Mouse (Mus musculus) cerebellum, adult 2 months (tissue): ENCODE data around the gene Gm10190. TPM values are rescaled to one million over a fixed set of nuclear protein-coding genes. Genes with fewer than 3 reads are reported as not detected.

Experiments
- DNase-seq, 2 experiments: peaks; one replicate each; pipeline ENCODE4 v3.0.0; 2021
- H3K27ac ChIP-seq: fragments of 200-500 bp; 2 replicates; pipeline ENCODE4 v1.5.1; 2012; ENCODE audit warnings: low read length, control low read depth, inconsistent platforms; ENCODE audit not compliant: insufficient read depth
- H3K27me3 ChIP-seq: fragments of 200-500 bp; 2 replicates; pipeline ENCODE4 v1.6.1; 2012; ENCODE audit warnings: inconsistent platforms, mild to moderate bottlenecking, low read length, moderate library complexity; ENCODE audit not compliant: control insufficient read depth, insufficient read depth
- H3K4me1 ChIP-seq: fragments of 200-500 bp; 2 replicates; pipeline ENCODE4 v1.6.1; 2011; ENCODE audit warnings: low read length; ENCODE audit not compliant: control insufficient read depth, insufficient read depth
- H3K4me3 ChIP-seq: fragments of 200-500 bp; replicated peaks from 2 replicates; pipeline ENCODE3; 2011; ENCODE audit warnings: mild to moderate bottlenecking, low read depth, low read length, control low read depth; ENCODE audit not compliant: insufficient read depth
- CTCF ChIP-seq: fragments of 200-500 bp; IDR thresholded peaks from 2 replicates; pipeline ENCODE4 v1.5.1; 2011; ENCODE audit warnings: low read depth, mild to moderate bottlenecking, control low read depth, low read length, moderate library complexity, borderline replicate concordance; ENCODE audit not compliant: insufficient read depth
- POLR2A ChIP-seq: fragments of 200-500 bp; IDR thresholded peaks from 2 replicates; pipeline ENCODE4 v1.6.1; 2011; ENCODE audit warnings: low read length, control low read depth, borderline replicate concordance; ENCODE audit not compliant: insufficient read depth
- whole genome bisulfite sequencing: fragments of 180-500 bp; shearing (Covaris S2); methylation state at CpG from one replicate; pipeline ENCODE4 v1.1.7; 2018; 5-methylcytosine and 5-hydroxymethylcytosine counted together
- polyA plus RNA-seq: library from polyadenylated mRNA; depleted of rRNA; stranded (reverse); fragments of >200 nt; gene quantifications from 2 replicates; pipeline ENCODE4 v1.2.3, GENCODE M21; 2012

Gene Gm10190
- polyA plus RNA-seq, 1 experiment = not detected

GRCm38 (mm10) chr17:80373726-80374096 lies 370 bp upstream of the Gm10190 start:
- 17% methylated on average over 29 of the region's 29 CpGs for WGBS
- H3K4me3 ChIP-seq = peak overlapping the region; percentile 31
- no peak overlapping the region for H3K27ac ChIP-seq
- TF ChIP-seq POLR2A (no peak), CTCF (no peak)
- no peak for DNase-seq
- no peaks in the 10 kb centered on the region for H3K4me1 ChIP-seq
- no peaks in the 10 kb centered on the region for H3K27me3 ChIP-seq

- 68% methylated on average over 9 of the region's 9 CpGs for WGBS
- DNase-seq = no peak
- no peak overlapping the region for H3K4me3 ChIP-seq
- H3K4me1 ChIP-seq = no peaks in the 10 kb centered on the region
- no peak overlapping the region for H3K27ac ChIP-seq
- H3K27me3 ChIP-seq = no peaks in the 10 kb centered on the region
- TF ChIP-seq CTCF (no peak), POLR2A (no peak)
Measured at GRCm38 (mm10) chr17:80368606-80369005, 4.7 kb downstream of the Gm10190 start.

DNA sequence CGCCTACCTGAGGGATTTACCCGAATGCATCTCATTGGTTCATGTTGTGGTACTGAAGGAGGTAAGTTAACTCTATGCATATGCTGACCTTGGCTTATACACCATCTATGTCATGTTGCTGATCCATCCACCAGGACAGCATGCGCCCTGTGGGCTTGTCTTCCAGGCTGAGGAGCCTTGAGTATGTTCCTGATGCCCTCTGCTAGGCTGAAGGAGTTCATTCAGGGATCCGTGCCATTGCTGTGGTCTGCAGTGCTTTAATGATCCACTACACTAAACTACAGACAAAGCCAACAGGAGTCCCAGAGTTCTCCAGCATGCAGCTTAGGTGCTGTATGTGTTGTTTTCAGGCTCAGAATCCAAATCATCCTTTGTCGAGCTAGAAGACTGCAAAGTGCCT lies 6.1 kb downstream of the Gm10190 start:
- H3K4me3 ChIP-seq = no peak overlapping the region
- 87% methylated on average over 5 of the region's 5 CpGs for WGBS
- H3K27me3 ChIP-seq = no peaks in the 10 kb centered on the region
- no peaks in the 10 kb centered on the region for H3K4me1 ChIP-seq
- no peak for DNase-seq
- no peak overlapping the region for H3K27ac ChIP-seq
- no peak for TF ChIP-seq POLR2A
- no peak for TF ChIP-seq CTCF

GRCm38 (mm10) chr17:80360245-80360644 lies 13.1 kb downstream of the Gm10190 start:
- Histone ChIP-seq H3K27me3 (no peaks in the 10 kb centered on the region), H3K4me1 (no peaks in the 10 kb centered on the region), H3K4me3 (no peak overlapping the region), H3K27ac (no peak overlapping the region)
- TF ChIP-seq CTCF (no peak), POLR2A (no peak)
- WGBS = 91% methylated on average over 8 of the region's 8 CpGs
- no peak for DNase-seq

DNA sequence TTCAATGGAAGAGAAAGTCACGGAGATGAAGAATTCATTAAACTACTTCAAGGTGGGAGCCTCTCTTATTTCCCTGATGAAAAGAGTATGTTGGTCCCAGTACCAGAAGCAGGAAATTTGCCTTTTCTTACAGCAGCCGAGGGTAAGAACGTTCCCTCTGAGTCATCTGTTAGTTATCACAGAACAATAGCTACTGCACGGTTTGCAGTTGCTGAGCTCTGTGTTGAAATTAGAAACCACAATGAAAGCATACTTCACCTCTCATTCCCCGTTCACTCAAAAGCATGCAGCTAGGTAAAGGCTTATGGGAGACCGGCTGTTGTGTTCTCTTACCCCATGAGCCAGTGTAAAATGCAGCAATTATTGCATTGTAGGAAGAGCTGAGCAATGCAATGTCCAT lies 26.1 kb downstream of the Gm10190 start:
- no peak overlapping the region for H3K4me3 ChIP-seq
- DNase-seq = no peak
- TF ChIP-seq POLR2A = no peak
- TF ChIP-seq CTCF = no peak
- H3K27me3 ChIP-seq = no peaks in the 10 kb centered on the region
- no peaks in the 10 kb centered on the region for H3K4me1 ChIP-seq
- WGBS = 43% methylated on average over 6 of the region's 6 CpGs
- no peak overlapping the region for H3K27ac ChIP-seq

GRCm38 (mm10) chr17:80346591-80347125 lies 26.7 kb downstream of the Gm10190 start:
- no peak overlapping the region for H3K27ac ChIP-seq
- no peak for DNase-seq
- no peak overlapping the region for H3K4me3 ChIP-seq
- H3K27me3 ChIP-seq = no peaks in the 10 kb centered on the region
- TF ChIP-seq CTCF = no peak
- TF ChIP-seq POLR2A = no peak
- 26% methylated on average over 11 of the region's 11 CpGs for whole genome bisulfite sequencing
- H3K4me1 ChIP-seq = no peaks in the 10 kb centered on the region

DNA sequence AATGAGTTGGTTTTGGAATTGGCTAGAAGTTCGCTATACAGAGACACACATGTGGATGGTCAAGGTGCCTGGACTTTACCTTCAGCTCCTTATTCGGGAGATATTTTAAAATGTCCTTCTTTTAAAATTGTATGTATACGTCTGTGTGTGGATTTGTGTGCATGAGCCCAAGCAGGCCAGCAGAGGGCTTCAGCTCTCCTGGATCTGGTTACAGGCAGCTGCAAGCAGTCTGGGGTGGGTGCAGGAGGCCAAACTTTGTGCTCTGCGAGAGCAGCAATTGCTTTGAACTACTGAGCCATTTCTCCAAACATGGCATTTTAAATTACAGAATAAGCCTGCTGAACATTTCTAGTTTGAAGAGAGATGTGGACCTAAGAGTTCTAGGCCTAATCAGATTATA lies 28.1 kb downstream of the Gm10190 start:
- Histone ChIP-seq H3K4me1 (no peaks in the 10 kb centered on the region), H3K4me3 (no peak overlapping the region), H3K27me3 (no peaks in the 10 kb centered on the region), H3K27ac (no peak overlapping the region)
- no peak for DNase-seq
- no peak for TF ChIP-seq CTCF
- TF ChIP-seq POLR2A = no peak
- 82% methylated on average over 4 of the region's 4 CpGs for WGBS

DNA sequence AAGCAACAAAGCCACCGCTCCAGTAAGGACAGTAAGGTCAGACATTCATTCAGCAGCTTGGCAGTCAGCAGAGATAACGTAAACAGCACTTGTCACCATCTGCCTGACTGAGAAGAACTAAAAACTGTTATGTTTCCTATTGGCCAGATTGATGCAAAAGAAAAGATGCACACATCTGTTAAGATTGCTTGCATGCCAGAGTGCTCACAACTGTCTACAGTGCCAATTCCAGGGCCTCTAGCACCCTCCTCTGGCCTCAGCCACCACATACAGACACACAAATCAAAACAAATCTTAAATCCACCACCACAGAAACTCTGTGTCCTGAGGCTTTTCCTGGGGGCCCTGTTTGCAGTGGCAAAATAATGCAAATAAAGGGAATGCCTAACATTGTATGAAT lies 41.0 kb downstream of the Gm10190 start:
- TF ChIP-seq CTCF (peak; percentile 8; the same call in 1 of the 2 replicates), POLR2A (no peak)
- H3K4me3 ChIP-seq = no peak overlapping the region
- 65% methylated on average over 2 of the region's 2 CpGs for WGBS
- no peak overlapping the region for H3K27ac ChIP-seq
- no peaks in the 10 kb centered on the region for H3K27me3 ChIP-seq
- H3K4me1 ChIP-seq = no peaks in the 10 kb centered on the region
- DNase-seq = no peak

GRCm38 (mm10) chr17:80326431-80326830 lies 46.9 kb downstream of the Gm10190 start:
- DNase-seq = no peak
- Histone ChIP-seq H3K27me3 (no peaks in the 10 kb centered on the region), H3K27ac (no peak overlapping the region), H3K4me3 (no peak overlapping the region), H3K4me1 (no peaks in the 10 kb centered on the region)
- 77% methylated on average over 3 of the region's 3 CpGs for WGBS
- TF ChIP-seq CTCF (no peak), POLR2A (no peak)

- Histone ChIP-seq H3K27ac (no peak overlapping the region), H3K27me3 (no peaks in the 10 kb centered on the region), H3K4me3 (no peak overlapping the region), H3K4me1 (no peaks in the 10 kb centered on the region)
- no peak for TF ChIP-seq CTCF
- TF ChIP-seq POLR2A = no peak
- DNase-seq = no peak
- WGBS = 84% methylated on average over 5 of the region's 5 CpGs
Measured at GRCm38 (mm10) chr17:80325456-80325855, 47.9 kb downstream of the Gm10190 start.
